Mouse (Mus musculus) lung, embryonic 16.5 days (tissue): ENCODE data around the gene Gpr39. TPM values are rescaled to one million over a fixed set of nuclear protein-coding genes. Genes with fewer than 3 reads are reported as not detected.

ENCODE experiments used
- ATAC-seq: fragments of 200-750 bp; cut with Nextera tagmentation; 2 replicates; pipeline ENCODE4 v1.8.0; 2017; ENCODE audit warnings: low read depth, mild to moderate bottlenecking, moderate library complexity
- H3K27ac ChIP-seq: fragments of 300-500 bp; sonication (generic); 2 replicates; pipeline ENCODE4 v1.5.1; 2014; ENCODE audit warnings: mild to moderate bottlenecking, control low read depth, low read length
- H3K27me3 ChIP-seq: fragments of 300-500 bp; sonication (generic); 2 replicates; pipeline ENCODE4 v1.6.1; 2014; ENCODE audit warnings: low read depth, low read length, mixed read lengths; ENCODE audit not compliant: control insufficient read depth, insufficient read depth
- H3K36me3 ChIP-seq: fragments of 300-500 bp; sonication (generic); 2 replicates; pipeline ENCODE4 v1.6.1; 2014; ENCODE audit warnings: low read length; ENCODE audit not compliant: control insufficient read depth, insufficient read depth
- H3K4me1 ChIP-seq: fragments of 300-500 bp; sonication (generic); replicated peaks from 2 replicates; pipeline ENCODE4 v1.6.1; 2014; ENCODE audit warnings: low read length, mixed read lengths; ENCODE audit not compliant: control insufficient read depth, insufficient read depth
- H3K4me2 ChIP-seq: fragments of 300-500 bp; sonication (generic); 2 replicates; pipeline ENCODE4 v1.6.1; 2014; ENCODE audit warnings: low read depth, low read length, control low read depth
- H3K4me3 ChIP-seq: fragments of 300-500 bp; sonication (generic); 2 replicates; pipeline ENCODE4 v1.5.1; 2014; ENCODE audit warnings: mild to moderate bottlenecking, low read length, control low read depth
- H3K9ac ChIP-seq: fragments of 300-500 bp; sonication (generic); 2 replicates; pipeline ENCODE4 v1.6.1; 2014; ENCODE audit warnings: low read length, control low read depth
- H3K9me3 ChIP-seq: fragments of 300-500 bp; sonication (generic); 2 replicates; pipeline ENCODE4 v1.6.1; 2016; ENCODE audit warnings: low read length; ENCODE audit not compliant: control insufficient read depth
- WGBS: fragments of 180-500 bp; shearing (Covaris S2); extraction: QIAGEN DNeasy Blood & Tissue Kit; methylation state at CpG from one replicate; pipeline ENCODE4 v1.1.7; 2014; 5-methylcytosine and 5-hydroxymethylcytosine counted together
- polyA plus RNA-seq: library from polyadenylated mRNA; unstranded; fragments of >200 nt; fragmentation: Nextera tagmentation; extraction: Ambion mirVana; gene quantifications from 2 replicates; pipeline ENCODE4 v1.2.1, GENCODE M21; 2015

The Gpr39 gene
- polyA plus RNA-seq, 1 experiment from 2014 or later: 4.6 TPM

- WGBS: 71% methylated on average over 9 of the region's 9 CpGs
These were observed 136.5 kb downstream of the Gpr39 start for GRCm38 (mm10) chr1:125813141-125813782.

DNA sequence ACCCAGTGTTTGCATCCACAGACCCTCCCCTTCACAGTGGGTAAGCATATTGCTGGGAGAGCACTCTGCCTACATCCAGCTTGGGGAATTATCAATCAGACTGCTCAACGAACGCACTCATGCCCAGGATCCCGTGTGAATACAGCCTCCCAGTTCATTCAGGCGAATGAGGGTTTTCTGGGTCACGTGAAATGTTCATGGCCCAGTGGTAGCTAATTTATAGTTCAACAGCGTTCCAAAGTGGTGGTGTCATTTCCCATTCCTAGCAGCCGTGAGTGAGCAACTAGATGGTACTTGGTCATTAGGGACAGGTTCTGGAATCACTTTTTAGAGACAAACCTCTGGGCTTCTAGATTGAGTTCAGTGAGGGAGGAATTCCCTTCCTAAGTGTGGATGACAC, 144.3 kb downstream of the Gpr39 start:
- Histone ChIP-seq H3K27me3 (no peaks in the 10 kb centered on the region), H3K9me3 (no peaks in the 10 kb centered on the region), H3K9ac (no peak overlapping the region), H3K36me3 (no peaks in the 10 kb centered on the region), H3K4me3 (no peak overlapping the region), H3K4me2 (no peak overlapping the region), H3K27ac (no peak overlapping the region), H3K4me1 (no peaks in the 10 kb centered on the region)
- 88% methylated on average over 7 of the region's 7 CpGs for WGBS
- ATAC-seq: no peak

More at GRCm38 (mm10) chr1:125813141-125813782, 136.5 kb downstream of the Gpr39 start:
- Histone ChIP-seq H3K27ac (no peak overlapping the region), H3K4me2 (no peak overlapping the region), H3K36me3 (no peaks in the 10 kb centered on the region), H3K9me3 (no peaks in the 10 kb centered on the region), H3K4me3 (no peak overlapping the region), H3K9ac (no peak overlapping the region), H3K4me1 (peaks cover 3% of the 10 kb centered on the region; the same call in 1 of the 2 replicates), H3K27me3 (no peaks in the 10 kb centered on the region)
- no peak for ATAC-seq

DNA sequence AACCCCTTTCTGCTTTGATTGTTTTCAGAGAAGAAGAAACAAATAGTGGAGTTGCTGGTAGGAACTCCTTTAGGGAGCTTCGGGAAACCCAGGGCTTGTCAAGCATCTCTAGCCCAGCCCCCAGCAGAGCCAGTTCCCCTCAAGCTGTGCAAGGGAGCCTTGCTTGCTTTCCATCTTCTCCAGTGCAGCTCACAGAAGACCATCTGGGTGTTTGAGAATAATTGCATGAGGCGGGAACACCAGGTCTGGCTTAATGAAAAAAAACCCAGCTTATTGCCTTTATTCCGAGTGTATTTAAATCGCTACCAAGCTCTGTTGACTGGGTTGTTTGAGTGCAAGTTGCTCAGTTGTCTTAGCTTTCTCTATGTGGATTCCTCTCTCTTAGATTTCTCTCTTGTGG, 146.8 kb downstream of the Gpr39 start:
- Histone ChIP-seq H3K9ac (no peak overlapping the region), H3K4me3 (no peak overlapping the region), H3K27me3 (no peaks in the 10 kb centered on the region), H3K4me2 (no peak overlapping the region), H3K9me3 (no peaks in the 10 kb centered on the region), H3K4me1 (no peaks in the 10 kb centered on the region), H3K27ac (no peak overlapping the region), H3K36me3 (no peaks in the 10 kb centered on the region)
- 76% methylated on average over 4 of the region's 4 CpGs for WGBS
- no peak for ATAC-seq

DNA sequence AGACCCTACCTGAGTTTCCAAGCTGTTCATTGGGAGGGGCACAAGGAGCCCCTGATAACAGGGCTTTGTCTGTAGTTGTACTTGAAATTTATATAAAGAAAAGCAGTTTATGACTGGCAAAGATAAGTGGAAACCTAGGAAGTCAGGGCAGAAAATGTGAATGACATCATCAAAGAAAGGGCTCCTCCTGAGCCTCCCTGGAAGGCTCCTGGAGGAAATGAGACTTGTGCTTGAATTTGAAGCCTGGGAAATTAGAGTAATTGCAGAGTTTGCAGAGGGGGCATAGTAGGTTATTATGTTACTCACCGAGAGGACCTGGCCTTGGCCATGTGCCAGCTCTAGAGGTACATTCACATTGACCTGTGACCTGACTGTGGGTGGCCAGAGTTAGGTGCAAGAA, 160.7 kb downstream of the Gpr39 start:
- 23% methylated on average over 1 of the region's 1 CpGs for WGBS
- ATAC-seq: no peak
- H3K27me3 ChIP-seq: no peaks in the 10 kb centered on the region
- H3K4me1 ChIP-seq: no peaks in the 10 kb centered on the region
- no peaks in the 10 kb centered on the region for H3K9me3 ChIP-seq
- H3K9ac ChIP-seq: no peak overlapping the region
- H3K27ac ChIP-seq: no peak overlapping the region
- no peaks in the 10 kb centered on the region for H3K36me3 ChIP-seq
- no peak overlapping the region for H3K4me3 ChIP-seq
- H3K4me2 ChIP-seq: no peak overlapping the region

DNA sequence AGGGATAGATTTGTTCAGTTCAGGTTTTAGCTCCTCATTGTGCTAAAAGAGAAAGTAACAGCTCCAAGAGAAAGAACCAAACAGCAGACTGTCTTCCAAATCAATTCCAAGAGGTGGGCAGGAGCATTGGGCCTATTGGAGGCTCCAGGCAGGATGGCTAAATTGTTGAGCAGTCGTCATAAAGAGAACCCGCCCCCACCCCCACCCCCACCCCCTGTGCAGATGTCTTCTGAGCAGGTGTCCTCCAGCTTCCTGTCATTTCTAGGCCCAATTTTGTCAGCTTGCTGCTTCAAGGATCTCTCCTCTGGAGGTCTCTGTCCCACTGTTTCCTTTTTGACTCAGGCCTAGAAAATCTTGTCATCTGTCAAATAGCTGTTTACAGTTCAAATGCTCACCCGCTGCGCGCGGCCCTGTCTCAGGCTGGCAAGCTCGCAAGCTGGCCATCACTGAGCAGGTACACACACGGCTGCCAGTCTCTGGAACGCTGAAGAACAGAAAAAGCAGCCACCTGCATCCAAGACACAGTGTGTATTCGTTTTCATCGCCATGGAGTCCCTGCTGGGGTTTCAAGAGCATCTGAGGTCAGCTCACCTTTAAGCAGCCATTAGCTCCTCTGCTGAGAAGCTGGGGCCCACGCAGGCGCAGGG, 163.1 kb downstream of the Gpr39 start:
- Histone ChIP-seq H3K9me3 (no peaks in the 10 kb centered on the region), H3K4me1 (no peaks in the 10 kb centered on the region), H3K4me2 (no peak overlapping the region), H3K27me3 (no peaks in the 10 kb centered on the region), H3K9ac (no peak overlapping the region), H3K27ac (no peak overlapping the region), H3K36me3 (no peaks in the 10 kb centered on the region), H3K4me3 (no peak overlapping the region)
- no peak for ATAC-seq
- WGBS: 42% methylated on average over 13 of the region's 13 CpGs

- H3K4me1 ChIP-seq: no peaks in the 10 kb centered on the region
- no peak overlapping the region for H3K27ac ChIP-seq
- H3K4me3 ChIP-seq: no peak overlapping the region
- H3K27me3 ChIP-seq: no peaks in the 10 kb centered on the region
- no peak overlapping the region for H3K9ac ChIP-seq
- ATAC-seq: no peak
- H3K36me3 ChIP-seq: no peaks in the 10 kb centered on the region
- WGBS: 15% methylated on average over 5 of the region's 5 CpGs
- no peak overlapping the region for H3K4me2 ChIP-seq
- H3K9me3 ChIP-seq: no peaks in the 10 kb centered on the region
These were observed 177.9 kb downstream of the Gpr39 start for GRCm38 (mm10) chr1:125854646-125855045.

- 72% methylated on average over 5 of the region's 5 CpGs for WGBS
- H3K27ac ChIP-seq: no peak overlapping the region
These were observed 181.8 kb downstream of the Gpr39 start for GRCm38 (mm10) chr1:125858631-125859030.

GRCm38 (mm10) chr1:125870056-125870455, 193.3 kb downstream of the Gpr39 start:
- no peak for ATAC-seq
- no peak overlapping the region for H3K4me2 ChIP-seq
- H3K9ac ChIP-seq: no peak overlapping the region
- no peak overlapping the region for H3K27ac ChIP-seq
- 46% methylated on average over 7 of the region's 7 CpGs for WGBS
- no peaks in the 10 kb centered on the region for H3K9me3 ChIP-seq
- H3K27me3 ChIP-seq: no peaks in the 10 kb centered on the region
- no peak overlapping the region for H3K4me3 ChIP-seq
- no peaks in the 10 kb centered on the region for H3K36me3 ChIP-seq
- no peaks in the 10 kb centered on the region for H3K4me1 ChIP-seq

More at GRCm38 (mm10) chr1:125858631-125859030, 181.8 kb downstream of the Gpr39 start:
- no peaks in the 10 kb centered on the region for H3K36me3 ChIP-seq
- no peak overlapping the region for H3K9ac ChIP-seq
- H3K4me2 ChIP-seq: no peak overlapping the region
- no peaks in the 10 kb centered on the region for H3K4me1 ChIP-seq
- H3K9me3 ChIP-seq: no peaks in the 10 kb centered on the region
- no peak overlapping the region for H3K4me3 ChIP-seq
- H3K27me3 ChIP-seq: no peaks in the 10 kb centered on the region
- ATAC-seq: no peak

- WGBS: 89% methylated on average over 9 of the region's 9 CpGs
These were observed 216.4 kb downstream of the Gpr39 start for GRCm38 (mm10) chr1:125893158-125893557.

More at GRCm38 (mm10) chr1:125893158-125893557, 216.4 kb downstream of the Gpr39 start:
- Histone ChIP-seq H3K9me3 (no peaks in the 10 kb centered on the region), H3K4me3 (no peak overlapping the region), H3K27me3 (no peaks in the 10 kb centered on the region), H3K36me3 (no peaks in the 10 kb centered on the region), H3K27ac (no peak overlapping the region), H3K4me1 (no peaks in the 10 kb centered on the region), H3K9ac (no peak overlapping the region), H3K4me2 (no peak overlapping the region)
- no peak for ATAC-seq
